Mouse (Mus musculus) adrenal gland, adult 8-10 months (tissue): Measurements from ENCODE around the gene Gabrr3. TPM values are rescaled to one million over a fixed set of nuclear protein-coding genes. Genes with fewer than 3 reads are reported as not detected.

Experiments used
- DNase-seq: peaks from one replicate; pipeline ENCODE4 v3.0.0; 2022
- total RNA-seq, 4 experiments: library from RNA; stranded (reverse); gene quantifications; 2 replicates each; pipeline ENCODE4 v1.2.4; 2022

The Gabrr3 gene
- total RNA-seq, 4 experiments from 2014 or later: not detected

DNA sequence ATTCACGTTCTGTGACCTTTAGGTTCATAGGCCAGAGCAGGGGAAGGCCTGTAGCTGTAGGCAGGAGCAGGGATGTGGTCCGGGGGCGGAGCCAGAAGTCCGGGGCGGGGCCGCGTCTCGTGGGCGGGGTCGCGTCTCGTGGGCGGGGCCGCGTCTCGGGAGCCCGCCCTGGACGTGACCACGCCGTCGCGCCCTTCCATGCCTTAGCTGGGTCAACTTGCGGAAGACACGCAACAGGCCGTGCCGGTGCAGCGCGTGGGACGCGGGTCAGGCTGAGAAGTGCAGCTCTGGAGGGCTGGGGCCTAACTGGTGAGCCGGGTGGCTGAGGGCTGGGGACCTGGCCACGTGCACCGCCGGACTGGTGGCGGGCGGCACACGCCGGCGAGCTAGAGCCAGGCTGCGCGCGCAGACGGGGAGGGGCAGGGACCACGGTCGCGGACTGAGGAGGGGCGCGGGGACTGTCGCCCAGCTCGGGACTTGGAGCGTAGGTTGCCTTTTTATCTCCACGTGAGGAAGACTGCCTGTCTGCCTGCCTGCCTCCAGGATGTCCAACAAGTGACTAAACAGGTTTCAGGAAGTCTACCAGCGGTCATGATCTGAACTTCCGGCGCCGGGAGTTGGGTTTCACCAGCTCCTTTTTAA, 64.6 kb downstream of the Gabrr3 start, which contains the start of gene Riox2:
Gene Riox2, plus strand, starts transcription at position 139 of the 642 bp plus-strand sequence.
- DNase-seq: peak; percentile 76

- no peak for DNase-seq
Measured at GRCm38 (mm10) chr16:59472546-59472945, 65.4 kb downstream of the Gabrr3 start.

DNA sequence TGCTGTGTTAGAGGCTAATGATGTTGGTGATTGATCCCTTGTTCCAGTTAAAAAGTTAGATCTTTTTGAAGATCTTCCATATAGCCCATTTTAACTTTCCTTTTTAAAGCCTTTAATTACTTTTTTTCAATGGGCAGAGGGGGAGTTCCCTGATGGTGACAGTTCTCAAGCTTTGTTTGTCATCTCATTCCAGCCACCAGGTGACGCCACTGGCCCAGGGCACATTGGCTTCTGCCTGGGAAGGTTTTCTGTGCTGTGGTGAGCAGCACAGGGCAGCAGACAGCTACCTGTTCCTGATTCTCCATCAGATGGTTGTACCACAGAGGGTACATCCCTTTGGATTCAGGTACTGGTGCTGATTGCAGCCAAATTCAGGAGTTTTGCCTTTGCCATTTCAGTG, 67.7 kb downstream of the Gabrr3 start:
- peak; percentile 32 for DNase-seq

DNA sequence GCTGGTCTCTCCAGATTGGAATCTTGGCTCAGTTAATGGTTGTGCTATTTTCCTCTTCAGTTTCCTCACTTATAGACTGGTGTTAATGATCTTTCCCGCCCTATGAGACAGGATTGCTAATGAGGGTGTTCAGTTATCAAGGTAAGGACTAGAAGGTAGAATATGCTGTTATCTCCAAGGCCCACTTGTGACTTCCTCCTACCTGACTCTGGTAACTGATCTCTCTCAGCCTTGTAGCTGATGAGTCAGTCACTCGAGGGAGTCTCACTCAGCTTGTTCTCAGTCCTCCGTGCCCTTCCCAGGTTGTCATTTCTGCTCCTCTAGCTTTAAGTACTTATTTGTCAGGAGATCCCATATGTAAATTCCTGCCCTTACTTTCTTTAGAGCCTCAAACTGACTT, 70.8 kb downstream of the Gabrr3 start:
- DNase-seq: no peak

DNA sequence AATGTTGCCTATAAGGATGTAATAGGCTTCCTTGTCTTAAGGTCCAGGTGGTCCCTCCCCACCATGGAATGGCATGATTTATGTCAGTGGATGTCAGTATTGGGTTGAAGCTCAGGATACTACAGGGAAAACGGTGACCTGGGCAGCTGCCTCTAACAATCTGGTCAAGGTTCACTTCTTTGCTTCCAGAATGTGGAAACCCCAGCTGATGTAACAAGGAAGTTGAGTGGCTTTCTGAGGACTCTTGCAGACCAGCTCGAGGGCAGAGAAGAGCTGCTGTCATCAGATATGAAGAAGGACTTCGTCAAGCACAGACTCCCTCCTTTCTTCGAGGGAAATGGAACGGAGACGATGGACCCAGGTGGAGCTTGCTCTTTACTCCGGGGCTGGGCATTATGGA, 80.1 kb downstream of the Gabrr3 start:
- no peak for DNase-seq

DNA sequence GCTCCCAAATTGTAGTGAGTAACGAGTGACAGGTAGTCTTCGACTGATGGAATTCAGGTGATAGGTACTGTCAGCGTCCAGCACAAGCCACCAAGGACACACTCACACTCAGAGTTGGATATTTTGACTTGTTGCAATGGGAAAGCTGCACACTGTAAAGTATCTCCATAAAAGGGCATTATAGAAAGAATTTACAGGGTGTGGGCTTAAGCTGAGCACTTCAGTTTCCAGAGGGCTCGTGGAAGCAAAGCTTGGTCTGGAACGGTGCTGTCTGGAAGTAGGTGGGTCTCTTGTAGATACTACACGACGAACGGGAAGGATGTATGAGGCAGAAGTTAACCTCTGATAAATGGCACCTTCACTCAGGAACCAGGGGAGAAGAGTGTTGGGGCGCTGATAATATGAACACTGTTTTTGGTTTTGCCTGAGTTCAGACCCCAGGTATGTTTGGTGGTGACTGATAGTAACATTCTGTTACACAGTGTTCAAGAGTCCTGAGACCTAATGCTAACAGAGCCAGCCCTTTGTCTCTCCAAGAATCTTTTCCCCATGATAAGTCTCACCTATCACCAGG, 80.9 kb downstream of the Gabrr3 start:
- DNase-seq: no peak

DNA sequence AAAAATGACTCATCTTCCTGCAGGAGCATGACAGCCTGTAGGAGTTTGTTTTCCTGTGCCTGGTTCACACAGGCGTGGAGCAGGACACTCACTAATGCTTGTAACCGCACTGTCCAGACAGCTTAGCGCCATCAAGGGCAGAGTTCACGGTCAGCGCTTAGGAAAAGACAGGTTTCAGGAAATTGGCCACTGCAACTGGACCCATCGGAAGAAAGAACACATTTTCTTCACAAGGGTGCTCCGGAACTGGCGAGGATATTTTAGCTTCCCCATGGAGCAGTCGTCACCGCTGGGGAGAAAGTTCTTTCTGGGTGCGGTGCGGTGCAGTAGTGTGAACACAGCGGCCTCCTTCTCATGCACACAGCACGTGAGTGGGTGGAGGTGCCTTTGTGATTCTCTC, 86.1 kb downstream of the Gabrr3 start:
- peak; percentile 15 for DNase-seq

DNA sequence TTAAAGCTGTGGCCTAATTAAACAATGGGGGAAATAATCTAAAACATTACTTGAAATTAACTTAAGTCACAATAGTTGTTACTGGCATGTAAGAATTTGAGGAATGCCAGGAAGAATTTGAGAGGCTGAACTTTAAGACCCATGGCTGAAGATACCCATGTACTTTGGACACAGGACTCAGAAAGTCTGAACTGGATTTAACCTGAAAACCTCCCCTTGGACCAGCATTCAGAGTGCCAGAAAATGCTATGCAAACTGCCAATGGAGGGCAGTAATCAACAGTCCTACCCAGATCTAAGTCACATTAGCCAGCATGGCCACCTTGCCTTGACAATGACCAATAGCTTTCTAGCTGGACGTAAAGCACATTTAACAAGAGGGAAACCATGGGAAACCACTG, 90.8 kb downstream of the Gabrr3 start:
- no peak for DNase-seq

GRCm38 (mm10) chr16:59499180-59499579, 92.0 kb downstream of the Gabrr3 start:
- no peak for DNase-seq

DNA sequence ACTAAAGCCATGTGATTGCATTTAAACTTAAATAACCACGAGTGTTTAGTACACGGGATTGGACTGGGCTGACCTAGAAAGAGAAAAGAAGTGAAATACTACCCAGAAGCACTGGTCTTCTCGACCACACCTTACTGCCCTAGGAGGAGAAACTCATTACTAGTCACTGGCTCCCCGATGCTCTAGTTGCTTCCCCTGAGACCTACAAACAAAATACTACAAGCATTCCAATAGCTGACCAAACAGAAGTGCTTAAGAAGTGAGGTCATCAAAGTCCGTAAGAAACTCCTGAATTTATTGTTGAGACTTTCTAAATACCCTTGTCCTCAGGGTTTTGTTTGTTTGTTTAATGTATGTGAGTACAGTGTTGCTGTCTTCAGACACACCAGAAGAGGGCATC, 102.7 kb downstream of the Gabrr3 start:
- no peak for DNase-seq

Other genes with a start within 250 kb of the Gabrr3 start
- gene Olfr196, start 236.9 kb upstream of the Gabrr3 start, total RNA-seq: not detected
- gene Olfr198, start 203.8 kb upstream of the Gabrr3 start, total RNA-seq: not detected
- not detected for gene Olfr199, start 187.6 kb upstream of the Gabrr3 start, total RNA-seq
- gene Olfr201, start 134.7 kb upstream of the Gabrr3 start, total RNA-seq: not detected
- gene Olfr202, start 120.5 kb upstream of the Gabrr3 start, total RNA-seq: not detected
- not detected for gene Olfr203, start 108.5 kb upstream of the Gabrr3 start, total RNA-seq
- not detected for gene Olfr204, start 89.1 kb upstream of the Gabrr3 start, total RNA-seq
- not detected for gene Olfr205, start 76.2 kb upstream of the Gabrr3 start, total RNA-seq
- not detected for gene Olfr206, start 58.1 kb upstream of the Gabrr3 start, total RNA-seq
- not detected for gene Olfr209, start 43.3 kb upstream of the Gabrr3 start, total RNA-seq
- 10 to 100 TPM; 24.6 to 28.2 (median 26.8) TPM for gene Riox2, start 64.4 kb downstream of the Gabrr3 start, total RNA-seq
- 10 to 100 TPM; 13.9 to 23.2 (median 19.0) TPM for gene Crybg3, start 193.6 kb downstream of the Gabrr3 start, total RNA-seq
- 10 to 100 TPM in 3 of 4 experiments, 1 to 10 TPM in 1; 9.2 to 14.2 (median 11.5) TPM for gene Arl6, start 232.1 kb downstream of the Gabrr3 start, total RNA-seq